Mouse (Mus musculus) thymus, adult 2 months (tissue): ENCODE measurements at regions not wholly inside any gene's neighbourhood (a gene's known extent, or its start where the extent isn't known, plus 50 kb on each side); places are given as distances from the start of the nearest gene placed in this dataset.

Experiments used
- DNase-seq: peaks from one replicate; pipeline ENCODE4 v3.0.0; 2021
- H3K27ac ChIP-seq: fragments of 200-500 bp; 2 replicates; pipeline ENCODE4 v1.5.1; 2012; ENCODE audit warnings: low read length, control low read depth; ENCODE audit not compliant: control insufficient read depth, insufficient read depth
- H3K27me3 ChIP-seq: fragments of 200-500 bp; 2 replicates; pipeline ENCODE4 v1.6.1; 2012; ENCODE audit warnings: mild to moderate bottlenecking, low read length, moderate library complexity, mixed read lengths; ENCODE audit not compliant: control insufficient read depth, insufficient read depth
- H3K36me3 ChIP-seq: fragments of 200-500 bp; 2 replicates; pipeline ENCODE4 v1.6.1; 2012; ENCODE audit warnings: mild to moderate bottlenecking, low read length, moderate library complexity; ENCODE audit not compliant: control insufficient read depth, insufficient read depth
- H3K4me1 ChIP-seq: fragments of 200-500 bp; replicated peaks from 2 replicates; pipeline ENCODE4 v1.6.1; 2012; ENCODE audit warnings: low read length; ENCODE audit not compliant: control insufficient read depth, insufficient read depth
- H3K4me3 ChIP-seq: fragments of 200-500 bp; 2 replicates; pipeline ENCODE4 v1.5.1; 2012; ENCODE audit warnings: mild to moderate bottlenecking, low read length, control low read depth, moderate library complexity; ENCODE audit not compliant: control insufficient read depth, insufficient read depth
- CTCF ChIP-seq: fragments of 200-500 bp; IDR thresholded peaks from 2 replicates; pipeline ENCODE4 v1.5.1; 2012; ENCODE audit warnings: mild to moderate bottlenecking, control low read depth, low read length, moderate library complexity, borderline replicate concordance; ENCODE audit not compliant: control insufficient read depth, poor library complexity, insufficient read depth; ENCODE audit errors: extremely low read depth
- POLR2A ChIP-seq: fragments of 200-500 bp; IDR thresholded peaks from 2 replicates; pipeline ENCODE4 v1.6.1; 2012; ENCODE audit warnings: mild to moderate bottlenecking, low read length, control low read depth, moderate library complexity; ENCODE audit not compliant: control insufficient read depth, poor library complexity, insufficient read depth; ENCODE audit errors: extremely low read depth
- WGBS: fragments of 180-500 bp; shearing (Covaris S2); methylation state at CpG from one replicate; pipeline ENCODE4 v1.1.7; 2018; 5-methylcytosine and 5-hydroxymethylcytosine counted together

DNA sequence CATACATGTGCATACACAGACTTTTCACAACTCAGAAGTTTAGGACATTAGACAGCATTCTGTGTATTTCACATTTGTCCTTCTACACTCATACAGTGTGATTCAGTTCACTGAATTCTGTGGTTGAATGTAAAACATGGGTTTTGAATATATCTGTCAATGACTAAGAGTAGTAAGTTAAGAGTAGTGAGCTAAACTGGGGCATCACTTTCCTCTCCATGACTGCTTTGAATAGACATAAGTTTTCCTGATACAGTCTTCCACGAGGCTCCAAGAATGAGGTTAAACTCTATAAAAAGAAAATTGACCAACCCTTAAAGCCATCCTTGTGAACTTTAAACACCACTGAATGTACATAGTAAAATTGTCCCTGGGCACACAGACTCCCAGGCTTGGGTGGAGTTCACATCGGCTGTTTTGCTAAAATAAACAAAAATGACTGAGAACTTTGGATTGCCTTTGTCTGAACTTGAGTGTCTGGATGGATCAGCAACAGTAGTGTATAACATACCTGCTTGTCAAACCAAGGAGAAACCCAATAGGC is 94.9 kb upstream of the Cdkn2b start:
- DNase-seq = no peak
- Histone ChIP-seq H3K27ac (no peak overlapping the region), H3K36me3 (no peaks in the 10 kb centered on the region), H3K4me1 (no peaks in the 10 kb centered on the region), H3K4me3 (no peak overlapping the region), H3K27me3 (no peaks in the 10 kb centered on the region)
- 77% methylated on average over 2 of the region's 2 CpGs for WGBS
- TF ChIP-seq POLR2A = no peak
- TF ChIP-seq CTCF = no peak

DNA sequence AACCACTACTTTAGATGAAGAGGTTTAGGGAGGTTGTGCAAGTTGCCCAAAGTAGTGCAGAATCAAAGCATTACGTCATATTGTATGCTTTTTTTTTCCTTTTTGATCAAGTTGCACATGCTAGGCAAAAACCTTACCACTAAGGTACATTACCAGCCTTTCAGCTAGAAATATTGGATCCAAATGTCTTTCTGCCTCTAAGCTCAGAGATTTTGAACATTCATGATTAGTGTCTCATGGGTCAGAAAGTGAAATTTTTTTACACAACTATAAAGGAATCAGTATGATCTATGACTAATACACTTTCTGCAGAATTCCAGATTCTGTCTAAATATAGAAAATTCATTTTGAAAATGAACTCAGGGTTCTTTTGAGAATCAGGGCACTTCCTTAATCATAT is 92.3 kb upstream of the Cdkn2b start:
- DNase-seq = no peak
- no peaks in the 10 kb centered on the region for H3K27me3 ChIP-seq
- 84% methylated on average over 1 of the region's 1 CpGs for WGBS
- no peak overlapping the region for H3K4me3 ChIP-seq
- TF ChIP-seq POLR2A (no peak), CTCF (no peak)
- H3K36me3 ChIP-seq = no peaks in the 10 kb centered on the region
- no peaks in the 10 kb centered on the region for H3K4me1 ChIP-seq
- H3K27ac ChIP-seq = no peak overlapping the region

DNA sequence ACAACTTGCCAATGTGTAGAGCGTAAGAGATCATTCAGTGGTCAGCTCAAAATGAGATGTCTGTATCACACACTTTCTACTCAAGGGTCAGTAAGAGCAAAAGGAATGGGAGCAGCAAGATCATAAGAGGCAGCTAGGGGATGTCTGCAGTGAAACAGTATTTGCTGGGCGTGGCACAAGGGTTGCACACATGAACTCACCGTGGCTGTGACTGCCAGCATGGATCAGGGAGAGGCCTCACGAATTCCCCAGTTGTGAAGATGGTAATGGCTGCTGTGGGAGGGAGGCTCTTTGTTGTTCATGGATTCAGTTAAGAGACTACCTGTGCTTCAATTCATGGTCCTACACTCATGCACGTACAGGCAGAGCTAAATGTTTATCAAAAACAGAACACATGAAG is 91.5 kb upstream of the Cdkn2b start:
- WGBS = 79% methylated on average over 5 of the region's 5 CpGs

DNA sequence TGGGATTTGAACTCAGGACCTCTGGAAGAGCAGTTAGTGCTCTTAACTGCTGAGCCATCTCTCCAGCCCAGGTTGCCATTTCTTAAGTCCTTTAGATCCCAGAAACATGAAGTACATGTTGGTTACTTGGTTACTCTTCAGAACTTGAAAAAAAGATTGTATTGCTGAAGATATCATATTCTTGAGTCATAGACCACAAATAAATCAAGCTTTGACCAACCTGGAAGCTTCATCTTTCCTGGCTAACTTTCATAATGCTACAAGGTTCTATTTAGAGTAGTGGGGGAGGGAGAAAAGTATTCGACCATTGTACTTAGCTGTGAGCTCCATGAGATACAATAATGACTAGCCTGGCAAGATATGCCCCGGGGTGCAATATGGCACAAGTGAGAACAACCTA is 90.9 kb upstream of the Cdkn2b start:
- H3K4me1 ChIP-seq = no peaks in the 10 kb centered on the region

More for the DNA sequence above, 91.5 kb upstream of the Cdkn2b start:
- H3K36me3 ChIP-seq = no peaks in the 10 kb centered on the region
- no peak for DNase-seq
- TF ChIP-seq CTCF (no peak), POLR2A (no peak)
- no peaks in the 10 kb centered on the region for H3K4me1 ChIP-seq
- H3K4me3 ChIP-seq = no peak overlapping the region
- H3K27me3 ChIP-seq = no peaks in the 10 kb centered on the region
- H3K27ac ChIP-seq = no peak overlapping the region

DNA sequence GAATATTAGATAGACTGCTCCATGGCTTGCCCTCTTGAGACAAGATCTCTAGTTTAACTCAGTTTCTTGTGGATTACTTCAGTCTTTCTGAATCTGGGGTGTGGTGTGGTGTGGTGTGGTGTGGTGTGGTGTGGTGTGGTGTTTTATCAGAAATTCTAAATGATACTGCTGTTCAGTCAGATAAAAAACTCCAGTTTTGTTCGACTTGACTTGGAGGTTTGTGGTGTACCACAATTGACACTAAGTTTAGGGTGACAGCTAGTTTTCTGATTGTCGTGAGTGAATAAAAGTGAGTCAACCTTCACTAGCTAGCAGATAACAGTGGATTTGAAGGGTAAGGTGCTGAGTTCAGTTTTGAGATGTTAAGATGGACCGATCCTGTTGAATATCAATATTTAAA is 89.5 kb upstream of the Cdkn2b start:
- H3K4me3 ChIP-seq = no peak overlapping the region
- no peak overlapping the region for H3K27ac ChIP-seq
- DNase-seq = no peak
- no peaks in the 10 kb centered on the region for H3K27me3 ChIP-seq
- H3K4me1 ChIP-seq = no peaks in the 10 kb centered on the region
- no peaks in the 10 kb centered on the region for H3K36me3 ChIP-seq
- WGBS = 34% methylated on average over 3 of the region's 3 CpGs
- no peak for TF ChIP-seq CTCF
- no peak for TF ChIP-seq POLR2A

More for the DNA sequence above, 90.9 kb upstream of the Cdkn2b start:
- H3K4me3 ChIP-seq = no peak overlapping the region
- no peaks in the 10 kb centered on the region for H3K27me3 ChIP-seq
- no peak overlapping the region for H3K27ac ChIP-seq
- TF ChIP-seq CTCF = no peak
- 71% methylated on average over 2 of the region's 2 CpGs for WGBS
- DNase-seq = no peak
- no peaks in the 10 kb centered on the region for H3K36me3 ChIP-seq

DNA sequence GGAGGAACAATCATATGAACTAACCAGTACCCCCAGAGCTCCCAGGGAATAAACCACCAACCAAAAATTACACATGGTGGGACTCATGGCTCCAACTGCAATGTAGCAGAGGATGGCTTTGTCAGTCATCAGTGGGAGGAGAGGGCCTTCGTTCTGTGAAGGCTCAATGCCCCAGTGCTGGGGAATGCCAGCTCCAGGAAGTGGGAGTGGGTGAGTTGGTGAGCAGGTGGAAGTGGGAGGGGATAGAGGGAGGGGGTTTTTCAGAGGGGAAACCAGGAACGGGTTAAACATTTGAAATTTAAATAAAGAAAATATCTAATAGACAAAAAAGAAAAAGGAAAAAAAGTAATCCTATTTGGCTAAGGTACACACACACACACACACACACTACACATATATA is 88.4 kb upstream of the Cdkn2b start:
- no peak for TF ChIP-seq POLR2A
- no peak for TF ChIP-seq CTCF
- H3K27ac ChIP-seq = no peak overlapping the region
- H3K4me1 ChIP-seq = no peaks in the 10 kb centered on the region
- no peaks in the 10 kb centered on the region for H3K27me3 ChIP-seq
- H3K4me3 ChIP-seq = no peak overlapping the region
- DNase-seq = no peak
- H3K36me3 ChIP-seq = no peaks in the 10 kb centered on the region
- 49% methylated on average over 2 of the region's 2 CpGs for WGBS

DNA sequence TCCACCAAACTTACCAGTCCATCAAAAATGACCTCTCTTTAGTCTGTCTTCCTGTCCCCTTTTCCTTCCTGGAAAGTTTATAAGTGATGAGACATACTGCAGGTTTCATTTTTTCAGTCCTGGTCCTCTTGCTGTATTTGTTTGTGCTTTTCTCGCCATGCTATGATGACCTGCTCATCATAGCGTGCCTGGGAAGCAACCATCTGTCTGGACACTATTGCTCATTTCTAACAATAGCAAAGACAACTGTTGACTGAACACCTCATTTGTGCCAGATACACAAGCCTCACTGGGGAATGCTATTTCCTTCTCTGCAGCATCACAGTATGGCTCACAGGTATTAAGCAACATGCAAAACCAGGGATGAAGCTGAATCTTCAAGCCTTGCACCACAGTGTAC is 85.2 kb upstream of the Cdkn2b start:
- Histone ChIP-seq H3K27ac (no peak overlapping the region), H3K27me3 (no peaks in the 10 kb centered on the region), H3K4me3 (no peak overlapping the region), H3K4me1 (no peaks in the 10 kb centered on the region), H3K36me3 (no peaks in the 10 kb centered on the region)
- TF ChIP-seq CTCF (no peak), POLR2A (no peak)
- WGBS = 88% methylated on average over 2 of the region's 2 CpGs
- DNase-seq = no peak

DNA sequence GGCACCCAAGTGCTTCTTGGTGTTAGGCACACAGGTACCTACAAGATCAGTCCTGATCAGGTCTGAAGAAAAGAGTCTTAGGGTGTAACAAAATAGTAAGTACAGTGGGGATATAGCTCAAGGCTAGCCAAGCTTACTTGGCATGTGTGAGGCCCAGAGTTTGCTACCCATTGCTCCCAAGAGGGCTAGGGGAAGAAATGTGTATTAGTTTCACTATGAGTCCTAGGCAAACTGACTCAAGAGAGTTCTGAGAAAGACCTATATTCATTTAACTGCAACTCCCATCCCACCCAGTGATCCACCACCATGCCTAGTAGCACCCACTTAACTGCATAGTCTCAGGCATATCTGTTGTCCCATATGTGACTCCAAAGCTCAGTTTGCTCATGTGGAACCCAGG is 84.5 kb upstream of the Cdkn2b start:
- H3K36me3 ChIP-seq = no peaks in the 10 kb centered on the region
- H3K4me3 ChIP-seq = no peak overlapping the region
- TF ChIP-seq CTCF (no peak), POLR2A (no peak)
- no peak overlapping the region for H3K27ac ChIP-seq
- DNase-seq = no peak
- no peaks in the 10 kb centered on the region for H3K27me3 ChIP-seq
- H3K4me1 ChIP-seq = no peaks in the 10 kb centered on the region
